Comparison of ENCODE assay signal across 9 mouse cellular contexts in the genomic region with DNA sequence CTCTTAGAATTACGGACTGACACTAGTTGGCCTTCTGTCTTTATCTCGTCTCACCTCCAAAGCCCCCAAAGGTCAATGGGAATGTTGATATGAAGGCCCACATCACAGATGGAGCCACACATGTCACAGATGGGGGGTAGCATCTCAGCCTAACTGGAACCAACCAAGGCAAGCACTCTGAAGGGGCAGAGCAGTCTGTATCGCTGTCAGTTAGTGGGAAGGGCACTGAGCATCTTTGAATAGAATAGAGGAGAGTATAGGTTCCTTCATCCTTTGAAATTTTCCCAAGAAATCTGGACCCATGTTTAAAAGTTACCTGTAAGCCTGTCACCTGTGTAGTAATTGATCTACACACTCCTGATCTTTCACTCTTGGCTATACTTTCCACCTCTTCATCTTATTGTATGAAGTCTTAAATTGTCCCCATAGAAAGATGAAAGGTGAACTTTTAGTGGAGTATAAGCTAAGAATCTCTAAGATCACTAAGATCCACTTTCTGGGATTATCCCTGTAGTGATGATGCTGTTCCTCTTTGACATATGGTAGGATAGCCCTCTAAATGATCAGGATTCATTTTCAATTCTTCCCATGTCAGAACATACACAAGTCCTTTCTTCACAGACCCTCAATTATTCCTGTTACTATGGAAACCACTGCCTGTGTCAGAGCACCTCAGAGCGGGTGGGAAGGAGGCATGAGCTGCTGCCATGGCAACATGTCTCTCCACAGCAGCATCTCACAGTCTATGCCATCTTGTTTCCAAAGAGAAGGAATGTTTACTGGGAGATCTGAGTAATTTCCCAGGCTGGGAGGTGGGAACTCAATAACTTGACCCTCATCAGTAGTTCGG.
DNase-seq lines count a peak whose midpoint lies in the region; ATAC-seq and TF ChIP-seq lines count a peak whose summit lies in the region.
"Had no signal": no experiment of that assay in that cellular context is flagged by ENCODE, and none has a peak within 500 bp of the region (broad histone marks: within the 10 kb centered on the region; RNA-seq: fewer than 3 reads in every experiment).

No protein-coding gene starts in this region.

- H3K4me1 ChIP-seq in neural tube, embryonic 11.5 days (ENCODE audit: control insufficient read depth, insufficient read depth, low read length): peaks cover 4% of the 10 kb centered on the region; the same call in 1 of the 2 replicates
- no peaks in the 10 kb centered on the region for H3K4me1 ChIP-seq in lung, postnatal 0 days (ENCODE audit: insufficient read depth, low read depth, low read length)

- H3K9me3 ChIP-seq in neural tube, embryonic 11.5 days (ENCODE audit: control insufficient read depth, low read length): no peaks in the 10 kb centered on the region
- H3K9me3 ChIP-seq in lung, postnatal 0 days (ENCODE audit: low read length): no peaks in the 10 kb centered on the region
- H3K9me3 ChIP-seq: limb, embryonic 12.5 days had no signal

- TF ChIP-seq EP300 in lung, postnatal 0 days (IDR thresholded peaks at IDR 0.05): no peak

- TF ChIP-seq CTCF in lung, postnatal 0 days (IDR thresholded peaks at IDR 0.05): no peak

- no peaks in the 10 kb centered on the region for H3K27me3 ChIP-seq in neural tube, embryonic 11.5 days (ENCODE audit: control insufficient read depth, insufficient read depth, low read length)
- no peaks in the 10 kb centered on the region for H3K27me3 ChIP-seq in lung, postnatal 0 days (replicated peaks; ENCODE audit: insufficient read depth, low read length)
- H3K27me3 ChIP-seq: limb, embryonic 12.5 days had no signal

- H3K27ac ChIP-seq in neural tube, embryonic 11.5 days (ENCODE audit: low read depth, low read length): no peak overlapping the region
- H3K27ac ChIP-seq in lung, postnatal 0 days (ENCODE audit: low read length): no peak overlapping the region
- H3K27ac ChIP-seq: limb, embryonic 12.5 days had no signal

- 61% methylated on average over 5 of the region's 5 CpGs for WGBS in neural tube, embryonic 11.5 days
- 52% methylated on average over 5 of the region's 5 CpGs for WGBS in lung, postnatal 0 days

- no peak overlapping the region for H3K9ac ChIP-seq in neural tube, embryonic 11.5 days (ENCODE audit: low read length)
- H3K9ac ChIP-seq in lung, postnatal 0 days (replicated peaks; ENCODE audit: low read depth): no peak overlapping the region
- H3K9ac ChIP-seq: limb, embryonic 12.5 days had no signal

- peak; percentile 87 for DNase-seq in embryo, embryonic 10 days (ENCODE audit: low spot score)
- DNase-seq in layer of hippocampus, postnatal 36 days: peak; percentile 48 to 55
- peak; percentile 81 for DNase-seq in neural tube, embryonic 11.5 days (ENCODE audit: low spot score)
- no peak for DNase-seq in lung, postnatal 0 days (ENCODE audit: low spot score)
- no peak for DNase-seq in lung, postnatal 10 days
- no peak for DNase-seq in thymus, postnatal 4 days
- no peak for DNase-seq in kidney, adult 8-10 months

- H3K4me3 ChIP-seq in neural tube, embryonic 11.5 days (ENCODE audit: low read depth, low read length): no peak overlapping the region
- no peak overlapping the region for H3K4me3 ChIP-seq in lung, postnatal 0 days (ENCODE audit: low read depth, low read length)
- H3K4me3 ChIP-seq: limb, embryonic 12.5 days had no signal

- H3K36me3 ChIP-seq in neural tube, embryonic 11.5 days (ENCODE audit: control insufficient read depth, insufficient read depth, low read length): no peaks in the 10 kb centered on the region
- no peaks in the 10 kb centered on the region for H3K36me3 ChIP-seq in lung, postnatal 0 days (ENCODE audit: insufficient read depth, low read length)
- H3K36me3 ChIP-seq: limb, embryonic 12.5 days had no signal

- H3K4me2 ChIP-seq in neural tube, embryonic 11.5 days (ENCODE audit: low read depth): no peak overlapping the region
- no peak overlapping the region for H3K4me2 ChIP-seq in lung, postnatal 0 days (replicated peaks; ENCODE audit: low read depth, low read length)
- H3K4me2 ChIP-seq: limb, embryonic 12.5 days had no signal

- ATAC-seq in frontal cortex, adult (ENCODE audit: low TSS enrichment): peak; percentile 82
- ATAC-seq in neural tube, embryonic 11.5 days (ENCODE audit: insufficient read depth, low FRiP score, low TSS enrichment): peak; percentile 97
- ATAC-seq in lung, postnatal 0 days: no peak

Comparison
In these comparisons a context has a peak if more than half of its experiments do, and no peak if none do; other contexts are left out.
1. DNase-seq: peak in embryo, embryonic 10 days (single experiment), layer of hippocampus, postnatal 36 days (2 of 2) and neural tube, embryonic 11.5 days (single experiment); none in lung, postnatal 0 days (single experiment), lung, postnatal 10 days (single experiment), thymus, postnatal 4 days (single experiment) and kidney, adult 8-10 months (0 of 2).